Mouse (Mus musculus): ENCODE data around the gene Plcb2.

The Plcb2 gene

GRCm38 (mm10) chr2:118728337-118728736, at the start of gene Plcb2:
Gene Plcb2 (minus strand): TSS chr2:118728438.
- peak; percentile 59 for DNase-seq (ENCODE audit: low read depth, low spot score)

- no peak for DNase-seq (ENCODE audit: low read depth, low spot score)
Observed at GRCm38 (mm10) chr2:118776295-118776694, 48.1 kb upstream of the Plcb2 start.

GRCm38 (mm10) chr2:118775846-118776245, 47.6 kb upstream of the Plcb2 start:
- DNase-seq (ENCODE audit: low read depth, low spot score), result no peak

- no peak for DNase-seq (ENCODE audit: low read depth, low spot score)
Observed at GRCm38 (mm10) chr2:118775396-118775795, 47.2 kb upstream of the Plcb2 start.

GRCm38 (mm10) chr2:118774536-118774935, 46.3 kb upstream of the Plcb2 start:
- no peak for DNase-seq (ENCODE audit: low read depth, low spot score)

- no peak for DNase-seq (ENCODE audit: low read depth, low spot score)
Observed at GRCm38 (mm10) chr2:118772158-118772874, 44.1 kb upstream of the Plcb2 start, which contains the start of gene Phgr1. Gene Phgr1 (plus strand): TSS chr2:118772769.

GRCm38 (mm10) chr2:118766041-118767033, 38.1 kb upstream of the Plcb2 start:
- no peak for DNase-seq (ENCODE audit: low read depth, low spot score)

GRCm38 (mm10) chr2:118764875-118765274, 36.6 kb upstream of the Plcb2 start:
- DNase-seq (ENCODE audit: low read depth, low spot score), result no peak

GRCm38 (mm10) chr2:118764094-118764831, 36.0 kb upstream of the Plcb2 start:
- peak; percentile 51 for DNase-seq (ENCODE audit: low read depth, low spot score)

GRCm38 (mm10) chr2:118763469-118763868, 35.2 kb upstream of the Plcb2 start:
- DNase-seq (ENCODE audit: low read depth, low spot score), result no peak

GRCm38 (mm10) chr2:118762784-118763148, 34.5 kb upstream of the Plcb2 start:
- DNase-seq (ENCODE audit: low read depth, low spot score), result no peak

- DNase-seq (ENCODE audit: low read depth, low spot score), result peak; percentile 61
Observed at GRCm38 (mm10) chr2:118761906-118762783, 33.9 kb upstream of the Plcb2 start, which contains the start of gene Ccdc9b. Gene Ccdc9b (minus strand): TSS chr2:118762661.

GRCm38 (mm10) chr2:118761358-118761757, 33.1 kb upstream of the Plcb2 start:
- no peak for DNase-seq (ENCODE audit: low read depth, low spot score)

- DNase-seq (ENCODE audit: low read depth, low spot score), result no peak
Observed at GRCm38 (mm10) chr2:118760311-118761025, 32.2 kb upstream of the Plcb2 start.

GRCm38 (mm10) chr2:118759828-118760227, 31.6 kb upstream of the Plcb2 start:
- DNase-seq (ENCODE audit: low read depth, low spot score), result peak; percentile 80

GRCm38 (mm10) chr2:118756103-118756502, 27.9 kb upstream of the Plcb2 start:
- DNase-seq (ENCODE audit: low read depth, low spot score), result no peak

- DNase-seq (ENCODE audit: low read depth, low spot score), result no peak
Observed at GRCm38 (mm10) chr2:118755407-118755806, 27.2 kb upstream of the Plcb2 start.

GRCm38 (mm10) chr2:118754143-118754542, 25.9 kb upstream of the Plcb2 start:
- no peak for DNase-seq (ENCODE audit: low read depth, low spot score)

GRCm38 (mm10) chr2:118752792-118753108, 24.5 kb upstream of the Plcb2 start:
- no peak for DNase-seq (ENCODE audit: low read depth, low spot score)

All from CD4-positive helper T cell, adult 2 months (primary cell).